Mouse (Mus musculus) cerebellum, postnatal 14 days (tissue): ENCODE measurements around the gene Ppt2.

Experiments
- DNase-seq, 2 experiments: peaks; one replicate each; pipeline ENCODE4 v3.0.0; 2021; ENCODE audit warnings: mixed read lengths in 2 of 2

Gene Ppt2

DNA sequence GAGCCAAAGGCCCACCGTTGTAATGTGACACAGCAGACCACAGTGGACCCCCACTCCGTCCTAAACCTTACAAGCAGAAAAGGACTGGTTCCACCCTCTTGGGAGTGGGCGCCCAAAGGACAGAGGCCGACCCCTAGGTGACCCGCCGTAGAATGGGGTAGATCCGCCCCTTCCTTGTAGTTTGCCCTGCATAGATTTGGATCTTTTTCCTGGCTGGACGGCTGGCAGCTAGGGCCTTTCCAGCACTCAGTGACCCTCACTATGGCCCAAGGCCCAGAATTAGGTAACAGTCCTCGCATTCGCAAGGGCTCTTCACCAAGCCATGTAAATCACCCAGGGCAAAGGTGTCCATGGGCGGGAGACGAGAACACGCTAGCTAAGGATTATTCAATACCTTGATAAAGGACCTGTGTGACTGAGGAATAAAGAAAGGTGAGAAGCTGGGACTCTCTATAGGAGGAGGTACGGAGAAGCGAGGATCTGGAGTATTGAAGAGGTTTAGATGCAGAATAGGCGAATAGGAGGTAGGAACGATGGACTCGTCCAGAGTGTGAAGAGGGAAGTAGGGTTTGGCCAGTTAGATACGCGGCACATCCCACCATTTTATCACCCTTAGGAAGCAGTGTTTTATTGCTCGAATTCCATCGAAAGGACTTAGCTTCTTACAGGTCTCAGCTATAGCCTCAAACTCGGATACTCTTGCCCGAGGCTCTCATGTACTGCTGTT, 23.6 kb downstream of the Ppt2 start:
- peak in 1 of 2 experiments; percentile 61 for DNase-seq

DNA sequence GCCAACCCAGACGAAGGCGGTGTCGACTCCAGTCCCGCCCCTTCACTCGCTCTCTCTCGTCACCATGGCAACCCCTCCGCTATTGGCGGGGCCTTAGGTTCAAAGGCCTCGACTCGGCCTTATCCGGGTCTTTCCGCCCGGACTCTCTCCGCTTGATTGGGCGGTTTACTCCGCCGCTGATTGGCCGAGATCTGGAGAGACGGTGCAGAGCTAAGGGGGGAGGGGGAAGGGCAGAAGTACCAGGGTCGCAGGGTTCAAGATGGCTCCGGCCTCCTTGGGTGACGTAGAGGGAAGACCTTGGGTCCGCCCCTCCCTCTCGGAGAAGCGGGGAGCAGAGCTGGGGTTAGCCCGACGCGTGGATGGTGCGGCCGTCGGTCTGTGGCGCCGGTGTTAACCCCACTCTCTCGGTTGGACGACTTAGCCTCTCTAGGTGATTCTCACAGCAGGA, 24.2 kb downstream of the Ppt2 start, which contains the start of gene Agpat1:
TSS of gene Agpat1 (plus strand) at position 202 of the 448 bp plus-strand sequence.
- DNase-seq, result peak; percentile 99

DNA sequence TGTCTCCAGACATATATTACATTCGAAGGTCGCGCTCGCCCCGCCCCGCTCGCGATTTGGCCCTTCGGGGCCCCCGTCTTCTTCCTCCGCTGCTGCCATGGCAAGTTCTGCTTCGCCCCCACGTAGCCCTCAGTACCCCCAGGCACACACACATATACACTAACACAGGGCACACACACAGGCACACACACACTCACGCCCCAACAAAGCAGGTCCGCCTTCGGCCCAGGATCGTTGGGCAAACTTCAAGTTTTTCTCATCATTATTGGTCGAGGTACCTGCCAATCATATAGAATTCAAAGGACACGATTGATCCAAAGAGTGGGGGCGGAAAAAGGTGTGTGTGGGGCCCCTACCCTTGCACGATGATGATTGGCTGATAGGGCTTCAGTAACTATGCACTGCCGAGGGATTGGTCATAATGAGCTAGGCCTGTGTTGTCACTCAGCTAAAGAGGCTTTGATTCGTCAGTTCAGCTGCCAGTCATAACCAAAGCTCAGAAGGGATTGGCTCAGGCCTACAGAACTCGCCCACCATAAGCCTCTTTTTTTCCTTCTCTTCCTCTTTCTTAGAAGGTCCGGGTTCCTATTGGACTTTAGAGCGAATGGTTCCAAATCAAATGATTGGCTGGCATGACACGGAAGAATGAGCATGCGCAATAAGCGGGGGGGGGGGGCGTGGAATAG, 24.8 kb downstream of the Ppt2 start, which contains the start of gene Rnf5:
TSS of gene Rnf5 (minus strand) at position 316 of the 686 bp plus-strand sequence.
- DNase-seq, result peak; percentile 99 to 100

DNA sequence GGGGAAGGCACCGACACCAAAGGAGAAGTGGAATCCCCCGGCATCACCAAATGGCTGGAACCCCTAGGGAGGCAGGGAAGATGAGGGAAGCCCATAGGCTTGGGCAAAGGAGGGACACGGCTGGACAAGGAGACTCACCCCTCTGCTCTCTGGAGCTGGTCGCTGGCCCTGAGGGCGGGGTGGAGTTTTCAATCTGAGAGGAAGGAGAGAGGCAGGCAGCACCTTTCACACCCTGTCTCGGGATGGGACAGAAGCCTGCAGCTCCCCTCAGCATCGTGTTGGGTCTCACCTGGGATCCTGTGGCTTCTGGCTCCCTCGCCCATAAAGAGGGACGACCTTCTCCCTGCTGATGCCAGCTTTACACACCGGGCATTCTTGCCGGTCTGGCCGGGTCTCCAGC, 26.5 kb downstream of the Ppt2 start:
- DNase-seq, result no peak

DNA sequence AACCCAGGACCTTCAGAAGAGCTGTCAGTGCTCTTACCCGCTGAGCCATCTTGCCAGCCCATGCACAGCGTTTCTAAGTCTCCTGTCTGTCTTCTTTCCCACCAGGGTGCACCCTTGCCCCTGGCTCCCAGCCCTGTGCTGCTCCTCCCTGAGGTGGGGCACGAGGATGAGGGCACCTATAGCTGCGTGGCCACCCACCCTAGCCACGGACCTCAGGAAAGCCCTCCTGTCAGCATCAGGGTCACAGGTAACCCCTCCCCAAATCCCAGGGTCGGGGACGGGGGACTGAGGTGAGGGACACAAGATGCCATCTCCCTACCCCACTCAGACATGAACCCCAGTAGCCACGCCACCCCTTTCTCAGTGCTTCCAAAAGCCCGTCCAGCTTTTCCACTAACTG, 28.4 kb downstream of the Ppt2 start:
- DNase-seq, result no peak

DNA sequence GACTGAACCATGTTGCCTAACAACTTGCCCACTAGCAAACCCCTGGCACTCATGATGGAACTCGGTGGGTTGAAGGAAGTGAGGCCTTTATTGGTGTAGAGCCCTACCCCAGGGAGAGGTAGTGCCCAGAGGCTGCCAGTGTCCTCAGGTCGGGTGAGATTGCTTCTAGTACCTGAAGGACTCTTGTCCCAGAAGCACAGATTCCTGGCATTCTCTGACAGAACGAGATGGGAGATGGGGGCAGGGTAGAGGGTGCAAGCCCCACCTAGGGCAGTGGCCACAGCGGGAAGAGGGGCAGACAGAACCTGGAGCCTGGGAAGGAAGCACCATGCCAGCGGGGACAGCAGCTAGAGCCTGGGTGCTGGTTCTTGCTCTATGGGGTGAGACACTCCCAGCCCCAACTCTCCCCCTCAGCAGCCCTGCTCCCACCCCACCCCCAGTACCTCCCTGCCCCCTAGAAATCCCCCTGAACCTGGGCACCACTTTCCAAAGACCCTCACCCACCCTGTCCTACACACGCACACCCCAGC, 30.7 kb downstream of the Ppt2 start, which contains the start of gene Ager:
TSS of gene Ager (plus strand) at position 297 of the 530 bp plus-strand sequence.
- DNase-seq, result no peak

DNA sequence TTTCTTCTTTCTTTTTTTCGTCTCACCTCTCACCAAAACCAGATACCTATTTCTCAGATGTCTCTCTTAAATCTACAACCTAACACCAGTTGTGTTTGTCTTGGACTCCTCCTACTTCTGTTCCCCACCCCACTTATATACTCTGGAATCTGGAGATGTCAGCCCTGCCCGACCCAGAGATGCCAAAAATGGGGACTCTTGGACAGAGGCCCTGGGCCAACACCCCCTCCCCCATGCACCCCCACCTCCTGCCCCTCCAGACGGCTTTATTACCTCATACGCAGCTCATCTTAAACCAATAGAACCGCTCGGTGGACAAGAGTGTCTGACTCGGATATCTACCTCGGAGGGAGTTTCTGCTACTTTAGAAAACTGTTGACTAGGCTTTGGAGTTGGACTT, 32.2 kb downstream of the Ppt2 start:
- DNase-seq, result no peak

DNA sequence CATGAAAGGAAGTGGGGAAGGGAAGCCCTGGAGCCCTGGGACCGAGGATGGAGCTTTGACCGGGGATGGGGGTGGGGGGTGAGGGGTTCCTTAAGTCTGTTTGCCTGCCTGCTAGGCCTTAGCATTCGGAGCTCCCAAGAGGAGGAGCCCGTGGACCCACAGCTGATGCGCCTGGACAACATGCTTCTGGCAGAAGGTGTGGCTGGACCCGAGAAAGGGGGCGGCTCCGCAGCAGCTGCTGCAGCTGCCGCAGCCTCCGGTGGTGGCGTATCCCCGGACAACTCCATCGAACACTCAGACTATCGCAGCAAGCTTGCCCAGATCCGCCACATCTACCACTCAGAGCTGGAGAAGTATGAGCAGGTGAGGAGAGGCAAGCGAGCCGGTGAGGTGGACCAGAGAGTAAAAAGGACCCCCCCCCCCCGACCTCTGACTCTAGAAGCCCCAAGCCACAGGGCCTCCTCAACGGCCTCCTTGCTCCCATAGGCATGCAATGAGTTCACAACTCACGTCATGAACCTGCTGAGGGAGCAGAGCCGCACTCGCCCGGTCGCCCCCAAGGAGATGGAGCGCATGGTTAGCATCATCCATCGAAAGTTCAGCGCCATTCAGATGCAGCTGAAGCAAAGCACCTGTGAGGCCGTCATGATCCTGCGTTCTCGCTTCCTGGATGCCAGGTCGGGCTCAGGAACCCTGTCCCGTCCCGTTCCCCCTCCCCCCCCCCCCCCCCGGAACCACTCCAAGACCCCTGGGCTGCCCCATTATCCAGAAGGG, 34.4 kb downstream of the Ppt2 start:
- no peak for DNase-seq

DNA sequence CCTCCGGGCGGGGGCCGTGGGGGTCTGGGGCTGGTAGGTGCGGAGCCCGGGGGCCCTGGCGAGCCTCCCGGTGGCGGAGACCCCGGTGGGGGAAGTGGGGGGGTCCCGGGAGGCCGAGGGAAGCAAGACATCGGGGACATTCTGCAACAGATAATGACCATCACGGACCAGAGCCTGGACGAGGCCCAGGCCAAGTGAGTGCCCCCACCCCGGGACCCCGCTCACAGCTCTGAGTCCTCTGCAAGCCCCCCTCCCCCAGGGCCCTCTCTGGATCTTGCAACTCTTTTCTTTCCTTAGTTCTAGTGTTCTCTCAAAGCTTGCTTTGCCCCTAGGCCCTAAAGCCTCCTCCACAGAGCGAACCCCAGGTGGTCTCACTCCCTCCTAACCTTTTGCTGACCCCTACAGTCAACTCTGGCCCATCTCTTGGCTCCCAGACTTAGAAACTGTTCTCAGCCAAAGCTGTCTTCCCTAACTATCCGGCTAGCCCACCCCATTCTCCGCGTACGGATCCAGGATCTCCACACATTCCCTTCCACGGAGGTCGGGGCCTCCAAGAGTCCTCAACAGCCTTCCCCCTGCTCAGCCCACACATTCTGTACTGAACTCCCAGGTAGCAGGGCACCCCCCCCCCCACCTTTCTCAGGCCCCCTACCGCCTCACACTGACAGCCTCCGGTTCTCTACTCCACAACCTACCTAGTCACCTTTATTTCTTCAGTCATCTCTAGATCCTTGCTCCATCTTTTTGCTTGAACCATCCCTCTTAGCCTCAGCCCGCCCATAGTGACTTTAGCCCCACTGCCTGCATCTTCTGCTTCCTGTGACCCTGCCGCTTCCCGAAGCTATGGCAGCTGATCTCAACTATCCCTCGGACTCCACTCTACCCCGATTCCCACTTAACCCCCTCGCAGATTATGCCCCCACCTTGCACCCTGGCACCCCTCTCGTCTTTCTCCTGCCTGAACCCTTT, 35.4 kb downstream of the Ppt2 start:
- DNase-seq, result peak; percentile 66 to 69

DNA sequence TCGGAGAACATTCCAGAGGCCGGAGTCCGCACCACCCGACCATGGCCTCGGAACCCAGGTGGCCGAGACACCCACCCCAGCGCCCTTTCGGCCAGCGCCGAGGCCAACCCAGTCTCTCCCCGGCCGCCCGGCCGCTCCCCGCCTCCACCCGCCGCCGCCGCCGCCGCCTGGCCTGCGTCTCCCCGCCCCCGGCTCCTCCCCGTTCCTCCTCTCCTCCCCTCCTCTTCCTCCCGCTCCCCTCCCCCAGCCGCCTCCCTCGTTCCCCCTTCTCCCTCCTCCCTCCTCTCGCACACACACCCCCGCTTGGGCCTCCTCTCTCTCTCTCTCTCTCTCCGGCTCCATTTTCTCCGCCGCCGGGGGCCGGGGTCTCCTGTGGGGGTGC, 36.3 kb downstream of the Ppt2 start:
- peak; percentile 92 to 95 for DNase-seq

DNA sequence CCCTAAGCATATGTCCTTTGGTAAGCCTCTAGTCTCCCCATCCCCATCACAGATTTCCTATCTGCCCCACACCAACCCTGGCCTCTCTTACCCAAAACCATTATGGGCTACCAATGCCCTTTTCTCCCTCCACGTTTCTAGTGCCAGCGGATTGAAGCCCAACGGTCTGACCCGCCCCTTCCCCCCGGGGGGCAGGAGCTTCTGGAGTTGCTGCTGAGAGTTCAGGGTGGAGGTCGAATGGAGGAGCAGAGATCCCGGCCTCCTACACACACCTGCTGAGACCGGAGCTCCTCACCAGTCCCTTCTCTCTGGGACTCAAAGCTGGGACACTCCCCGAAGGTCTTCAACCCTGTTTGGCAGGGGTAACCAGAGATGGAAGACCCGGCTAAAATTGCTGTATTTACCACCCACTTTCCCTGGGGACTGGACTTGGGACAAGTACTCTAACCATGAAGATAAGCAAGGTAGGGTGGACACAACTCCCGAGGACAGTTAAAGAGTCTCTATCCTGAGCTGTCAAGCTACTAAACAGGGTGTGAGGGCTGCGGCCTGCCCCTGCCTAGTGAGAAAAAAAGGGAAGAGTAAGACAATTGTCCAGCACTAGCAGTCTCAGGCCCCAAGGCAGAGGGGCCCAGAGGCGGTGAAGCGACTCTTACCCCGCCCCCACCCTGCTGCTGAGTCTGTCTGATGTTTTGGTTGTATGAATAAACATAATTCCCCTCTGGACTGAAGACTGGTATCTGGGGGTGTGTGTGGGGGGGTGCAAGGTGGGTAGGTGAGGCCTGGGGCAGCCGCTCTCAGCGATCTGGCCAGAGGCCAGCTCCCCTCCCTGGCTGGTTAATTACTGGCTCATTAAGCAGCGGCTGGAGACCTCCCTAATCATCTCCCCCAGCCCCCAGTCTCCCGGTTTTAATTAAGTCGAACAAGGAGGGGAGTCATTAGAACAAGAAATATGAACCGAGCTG, 37.0 kb downstream of the Ppt2 start, which contains the start of gene Pbx2:
TSS of gene Pbx2 (plus strand) at position 238 of the 965 bp plus-strand sequence.
- DNase-seq, result no peak

DNA sequence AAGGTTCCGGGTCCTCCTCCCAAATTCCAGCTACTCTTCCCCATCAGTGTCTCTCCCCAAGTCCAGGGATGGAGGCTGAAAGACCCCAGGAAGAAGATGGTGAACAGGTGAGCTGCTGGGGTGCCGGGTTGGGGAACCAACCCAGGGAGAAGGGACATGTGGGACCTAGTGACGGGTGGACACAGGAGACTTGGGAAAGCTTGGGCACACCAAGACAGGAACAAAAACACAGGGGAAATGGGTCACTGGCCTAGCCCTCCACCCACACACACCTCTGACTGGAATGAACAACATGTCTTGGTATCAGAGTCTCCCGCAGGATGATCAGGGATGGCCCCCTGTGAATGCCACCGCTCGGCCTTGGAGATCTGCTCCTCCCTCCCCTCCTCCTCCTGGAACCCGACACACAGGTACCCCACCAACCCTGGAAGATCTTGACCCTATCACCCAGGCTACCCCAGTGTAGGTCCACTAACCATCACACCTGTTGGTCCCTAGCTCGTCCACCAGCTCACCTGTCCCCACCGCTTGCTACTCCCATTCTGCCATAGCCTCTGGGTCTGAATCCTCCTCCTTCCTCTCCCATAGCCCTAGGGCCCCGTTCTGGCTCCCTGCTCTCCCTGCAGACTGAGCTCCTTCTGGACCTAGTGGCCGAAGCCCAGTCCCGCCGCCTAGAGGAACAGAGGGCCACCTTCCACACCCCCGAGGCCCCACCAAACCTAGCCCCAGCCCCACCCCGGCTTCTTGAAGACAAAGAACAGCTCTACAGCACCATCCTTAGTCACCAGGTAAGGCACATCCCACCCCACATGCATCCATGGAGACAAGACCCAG, 37.9 kb downstream of the Ppt2 start:
- no peak for DNase-seq

DNA sequence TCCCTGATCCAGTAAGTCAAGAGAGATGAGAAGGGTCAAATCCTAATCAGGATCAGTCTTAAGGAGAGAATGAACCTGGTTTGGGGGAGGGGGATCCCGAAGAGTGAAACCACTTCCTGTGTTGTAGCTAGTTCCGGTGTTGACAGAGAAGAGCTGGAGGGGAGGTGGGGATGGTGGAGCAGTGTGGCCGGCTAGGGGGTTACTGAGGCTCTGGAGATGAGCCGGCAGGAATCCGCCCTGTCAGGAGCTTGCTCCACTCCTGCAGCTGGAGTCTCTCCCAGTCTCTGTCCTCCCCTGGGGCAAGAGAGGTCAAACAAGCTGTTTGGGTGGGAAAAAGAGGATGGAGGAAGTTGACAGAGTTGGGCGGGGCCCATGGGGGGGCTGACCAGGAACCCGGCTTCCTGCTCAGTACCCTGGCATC, 38.6 kb downstream of the Ppt2 start, which contains the start of gene Gpsm3:
TSS of gene Gpsm3 (plus strand) at position 126 of the 421 bp plus-strand sequence.
- no peak for DNase-seq

DNA sequence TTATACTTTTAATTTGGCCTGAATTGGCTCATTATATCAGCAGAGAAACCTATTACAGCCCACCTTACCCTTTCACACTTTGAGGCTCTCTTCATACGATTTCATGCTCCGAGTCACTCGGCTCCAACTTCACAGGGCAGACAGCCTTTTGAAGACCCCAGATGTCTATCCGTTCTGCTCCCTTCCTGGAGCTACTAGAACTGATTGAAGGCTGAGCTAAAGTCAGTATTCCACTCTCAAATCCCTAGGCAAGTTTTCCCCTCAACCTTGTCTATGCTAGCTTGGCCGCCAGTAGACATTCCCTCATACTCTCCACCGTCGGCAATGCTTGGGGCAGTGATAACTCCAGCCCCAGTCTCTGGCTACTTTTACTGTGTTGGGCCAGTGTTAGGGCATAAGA, 39.1 kb downstream of the Ppt2 start:
- no peak for DNase-seq

DNA sequence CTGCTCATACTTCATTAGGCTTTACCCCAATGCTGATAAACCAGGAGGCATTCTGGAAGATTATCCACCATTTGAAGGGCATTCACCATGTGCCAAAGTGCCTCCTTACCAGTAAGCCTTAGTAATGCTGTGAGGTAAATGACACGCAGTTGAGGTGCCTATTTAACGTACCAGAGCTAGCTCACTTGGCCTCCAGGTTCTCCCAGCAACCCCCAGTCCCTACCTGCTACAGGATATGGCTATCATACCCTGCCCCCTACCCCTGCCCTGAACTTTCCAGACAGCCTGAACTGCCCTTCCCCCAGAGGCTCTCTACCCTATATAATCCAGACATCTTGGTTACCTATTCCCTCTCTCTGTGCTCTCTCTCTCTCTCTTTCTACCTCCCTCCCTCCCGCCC, 39.5 kb downstream of the Ppt2 start:
- DNase-seq, result no peak

DNA sequence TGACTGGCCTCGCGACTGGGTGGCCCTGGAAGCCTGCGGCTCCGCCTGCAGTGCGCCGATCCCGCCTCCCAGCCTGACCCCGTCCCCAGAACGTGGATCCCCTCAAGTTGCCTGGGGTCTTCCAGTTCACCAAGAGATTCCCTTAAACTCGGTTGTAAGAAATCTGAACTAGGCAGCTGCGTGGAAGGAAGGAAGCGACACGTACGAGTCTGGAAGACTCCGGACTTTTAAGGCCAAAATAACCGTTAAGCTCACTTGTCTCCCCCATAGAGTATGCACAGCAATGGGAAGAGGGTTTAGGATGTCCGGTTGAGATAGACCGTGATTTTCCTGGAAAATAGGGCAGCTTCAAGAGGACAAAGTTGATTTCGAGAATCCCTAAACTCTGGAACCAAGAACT, 40.5 kb downstream of the Ppt2 start:
- DNase-seq, result no peak

DNA sequence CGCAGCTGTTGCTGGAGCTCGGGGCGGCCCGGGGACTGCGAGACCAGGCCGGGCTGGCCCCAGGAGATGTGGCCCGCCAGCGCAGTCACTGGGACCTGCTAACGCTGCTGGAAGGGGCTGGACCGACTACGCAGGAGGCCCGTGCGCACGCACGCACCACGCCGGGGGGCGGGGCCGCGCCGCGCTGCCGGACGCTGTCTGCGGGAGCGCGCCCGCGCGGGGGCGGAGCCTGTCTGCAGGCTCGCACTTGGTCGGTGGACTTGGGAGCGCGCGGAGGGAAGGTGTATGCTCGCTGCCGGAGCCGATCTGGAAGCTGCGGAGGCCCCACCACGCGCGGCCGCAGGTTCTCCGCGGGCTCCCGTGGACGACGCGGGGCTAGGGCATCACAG, 40.9 kb downstream of the Ppt2 start:
- DNase-seq, result peak; percentile 97 to 99

DNA sequence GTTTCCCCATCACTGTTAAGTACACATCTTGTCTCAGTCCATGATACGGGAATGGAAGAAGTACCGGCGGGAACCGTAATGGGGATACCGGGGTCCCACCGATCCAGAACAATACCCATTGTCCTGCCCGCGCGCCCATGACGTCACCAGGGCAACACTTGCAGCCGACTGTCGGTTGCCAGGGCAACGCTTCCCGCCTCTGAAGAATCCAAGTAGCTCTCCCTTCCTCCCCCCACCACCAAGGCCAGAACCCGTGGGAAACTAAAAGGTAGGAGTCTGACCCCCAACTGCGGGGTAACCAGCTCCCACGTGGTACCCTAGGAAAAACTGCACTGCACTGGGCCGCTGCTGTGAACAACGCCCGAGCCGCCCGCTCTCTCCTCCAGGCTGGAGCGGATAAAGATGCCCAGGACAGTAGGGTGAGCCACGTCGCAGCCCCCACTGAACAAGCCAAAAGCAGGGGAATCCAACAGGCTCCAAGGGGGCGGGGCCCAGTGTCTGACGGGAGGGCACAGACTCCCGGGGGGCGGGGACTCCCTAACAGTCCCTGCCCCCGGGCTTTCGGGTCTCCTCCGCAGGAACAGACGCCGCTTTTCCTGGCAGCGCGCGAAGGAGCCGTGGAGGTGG, 41.4 kb downstream of the Ppt2 start:
- DNase-seq, result peak; percentile 87 to 90
